Mouse (Mus musculus) cerebellum, adult 2 months (tissue): Measurements from ENCODE around the gene Galk1.

Experiments used
- CTCF ChIP-seq: fragments of 200-500 bp; IDR thresholded peaks from 2 replicates; pipeline ENCODE4 v1.5.1; 2011; ENCODE audit warnings: low read depth, mild to moderate bottlenecking, control low read depth, low read length, moderate library complexity, borderline replicate concordance; ENCODE audit not compliant: insufficient read depth
- POLR2A ChIP-seq: fragments of 200-500 bp; IDR thresholded peaks from 2 replicates; pipeline ENCODE4 v1.6.1; 2011; ENCODE audit warnings: low read length, control low read depth, borderline replicate concordance; ENCODE audit not compliant: insufficient read depth

DNA sequence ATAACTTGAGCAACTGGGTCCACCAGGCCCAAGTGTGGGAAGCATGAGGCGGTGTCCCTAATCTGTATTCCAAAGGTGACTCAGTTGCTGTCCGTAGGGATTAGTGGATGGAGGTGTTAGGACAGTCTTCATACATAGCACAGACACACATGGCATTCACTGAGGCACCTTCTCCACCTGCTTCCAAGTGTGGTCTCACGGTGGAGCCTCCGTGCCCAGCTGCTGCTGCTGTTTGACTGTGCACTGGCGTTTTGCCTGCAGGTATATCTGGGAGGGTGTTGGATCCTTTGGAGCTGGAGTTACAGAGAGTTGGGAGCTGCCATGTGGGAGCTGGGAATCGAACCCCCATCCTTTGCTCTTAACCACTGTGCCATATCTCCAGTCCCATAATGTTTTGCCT is 22.1 kb upstream of the Galk1 start:
- no peak for TF ChIP-seq CTCF
- TF ChIP-seq POLR2A, result no peak
